Mouse (Mus musculus): ENCODE data around the gene Ifit2. TPM values are rescaled to one million over a fixed set of nuclear protein-coding genes. Genes with fewer than 3 reads are reported as not detected.
"Not testable (repeated sequence)": the region's sequence is repeated elsewhere in the genome, so short reads cannot be mapped to it uniquely, and the experiment has no call there.

Gene Ifit2
- polyA plus RNA-seq, 1 experiment: 0.01 TPM

- no peaks in the 10 kb centered on the region for H3K9me3 ChIP-seq (ENCODE audit: control insufficient read depth, low read length)
- H3K36me3 ChIP-seq (ENCODE audit: control insufficient read depth): no peaks in the 10 kb centered on the region
- no peaks in the 10 kb centered on the region for H3K27me3 ChIP-seq (ENCODE audit: control insufficient read depth)
- no peaks in the 10 kb centered on the region for H3K4me1 ChIP-seq (ENCODE audit: control insufficient read depth)
- TF ChIP-seq TAL1 (IDR thresholded peaks at IDR 0.05; ENCODE audit: low read length) (no peak), GATA1 (IDR thresholded peaks at IDR 0.05; ENCODE audit: low read length) (no peak)
- H3K4me3 ChIP-seq (replicated peaks): no peak overlapping the region
Measured at GRCm38 (mm10) chr19:34588959-34589358, 38.5 kb downstream of the Ifit2 start.

DNA sequence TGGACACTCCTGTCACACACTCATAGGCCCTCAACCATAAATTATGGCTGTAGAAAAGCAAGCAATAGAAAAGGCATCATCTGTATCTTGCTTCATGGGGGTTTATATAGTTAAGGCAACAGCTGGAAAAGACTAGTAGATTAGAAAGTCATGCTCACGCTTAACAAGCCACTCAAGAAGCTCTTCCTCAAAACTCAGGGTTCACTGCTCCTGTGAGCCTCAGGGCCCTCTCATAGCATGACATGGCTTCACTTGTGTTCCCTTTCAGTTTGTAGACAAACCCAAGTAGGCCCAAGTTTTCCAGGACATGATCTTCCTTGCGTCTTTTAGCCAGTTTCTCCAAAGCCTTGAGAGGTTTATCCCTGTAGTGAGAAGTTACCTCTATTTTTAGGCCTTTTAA, 43.0 kb downstream of the Ifit2 start:
- Histone ChIP-seq H3K27me3 (ENCODE audit: control insufficient read depth) (no peaks in the 10 kb centered on the region), H3K4me1 (ENCODE audit: control insufficient read depth) (no peaks in the 10 kb centered on the region), H3K36me3 (ENCODE audit: control insufficient read depth) (no peaks in the 10 kb centered on the region), H3K9me3 (ENCODE audit: control insufficient read depth, low read length) (no peaks in the 10 kb centered on the region), H3K4me3 (replicated peaks) (no peak overlapping the region)
- no peak for TF ChIP-seq TAL1 (IDR thresholded peaks at IDR 0.05; ENCODE audit: low read length)
- TF ChIP-seq GATA1 (IDR thresholded peaks at IDR 0.05; ENCODE audit: low read length): no peak

DNA sequence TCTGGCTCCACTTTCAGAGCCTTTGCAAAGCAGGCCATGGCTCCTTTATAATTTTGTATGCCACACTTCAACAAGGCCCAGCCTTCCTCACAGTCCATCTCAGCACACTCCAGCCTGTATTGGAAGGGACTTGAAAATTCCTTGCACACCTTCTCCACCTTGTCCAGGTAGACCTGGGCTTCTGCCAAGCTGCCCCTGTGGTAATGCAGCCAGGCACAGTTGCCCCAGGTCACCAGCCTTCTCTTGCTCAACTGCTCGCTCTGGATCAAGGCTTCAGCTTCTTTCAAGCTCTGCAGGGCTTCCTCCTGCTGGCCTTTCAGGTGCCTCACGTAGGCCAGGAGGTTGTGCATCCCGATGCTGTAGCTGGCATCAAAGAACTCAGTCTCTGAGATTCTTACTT, 44.0 kb downstream of the Ifit2 start:
- H3K36me3 ChIP-seq (ENCODE audit: control insufficient read depth); H3K4me1 ChIP-seq (ENCODE audit: control insufficient read depth); H3K27me3 ChIP-seq (ENCODE audit: control insufficient read depth); H3K4me3 ChIP-seq (replicated peaks); H3K9me3 ChIP-seq (ENCODE audit: control insufficient read depth, low read length): not testable (repeated sequence)

DNA sequence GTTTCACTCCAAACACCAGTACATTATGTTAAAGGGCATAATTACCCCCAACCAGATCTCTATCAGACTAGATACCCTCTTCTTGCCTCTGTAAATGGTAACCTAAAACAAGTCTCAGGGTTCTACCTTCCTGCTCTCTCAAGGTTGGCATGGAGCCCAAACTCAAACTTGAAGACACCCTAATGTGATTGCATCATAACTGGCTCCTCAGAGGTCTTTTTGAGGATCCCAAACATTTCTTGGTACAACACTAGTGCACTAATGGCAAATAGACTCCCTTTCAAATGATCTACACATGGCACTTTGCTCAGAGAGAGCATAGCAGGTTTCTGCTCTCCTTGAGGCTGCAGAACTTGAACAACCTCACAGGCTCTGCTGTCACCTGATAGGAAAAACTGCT, 46.3 kb downstream of the Ifit2 start:
- H3K27me3 ChIP-seq (ENCODE audit: control insufficient read depth): no peaks in the 10 kb centered on the region
- H3K36me3 ChIP-seq (ENCODE audit: control insufficient read depth): no peaks in the 10 kb centered on the region
- H3K4me3 ChIP-seq (replicated peaks): no peak overlapping the region
- H3K4me1 ChIP-seq (ENCODE audit: control insufficient read depth): no peaks in the 10 kb centered on the region
- H3K9me3 ChIP-seq (ENCODE audit: control insufficient read depth, low read length): no peaks in the 10 kb centered on the region
- no peak for TF ChIP-seq GATA1 (IDR thresholded peaks at IDR 0.05; ENCODE audit: low read length)
- TF ChIP-seq TAL1 (IDR thresholded peaks at IDR 0.05; ENCODE audit: low read length): no peak

GRCm38 (mm10) chr19:34598341-34598740, 47.8 kb downstream of the Ifit2 start:
- Histone ChIP-seq H3K4me1 (ENCODE audit: control insufficient read depth) (no peaks in the 10 kb centered on the region), H3K4me3 (replicated peaks) (no peak overlapping the region), H3K9me3 (ENCODE audit: control insufficient read depth, low read length) (no peaks in the 10 kb centered on the region), H3K27me3 (ENCODE audit: control insufficient read depth) (no peaks in the 10 kb centered on the region), H3K36me3 (ENCODE audit: control insufficient read depth) (no peaks in the 10 kb centered on the region)
- no peak for TF ChIP-seq GATA1 (IDR thresholded peaks at IDR 0.05; ENCODE audit: low read length)
- TF ChIP-seq TAL1 (IDR thresholded peaks at IDR 0.05; ENCODE audit: low read length): no peak

- not testable (repeated sequence) for H3K4me3 ChIP-seq (replicated peaks); H3K36me3 ChIP-seq (ENCODE audit: control insufficient read depth); H3K27me3 ChIP-seq (ENCODE audit: control insufficient read depth); H3K4me1 ChIP-seq (ENCODE audit: control insufficient read depth); H3K9me3 ChIP-seq (ENCODE audit: control insufficient read depth, low read length)
Measured at GRCm38 (mm10) chr19:34599250-34599649, 48.8 kb downstream of the Ifit2 start.

DNA sequence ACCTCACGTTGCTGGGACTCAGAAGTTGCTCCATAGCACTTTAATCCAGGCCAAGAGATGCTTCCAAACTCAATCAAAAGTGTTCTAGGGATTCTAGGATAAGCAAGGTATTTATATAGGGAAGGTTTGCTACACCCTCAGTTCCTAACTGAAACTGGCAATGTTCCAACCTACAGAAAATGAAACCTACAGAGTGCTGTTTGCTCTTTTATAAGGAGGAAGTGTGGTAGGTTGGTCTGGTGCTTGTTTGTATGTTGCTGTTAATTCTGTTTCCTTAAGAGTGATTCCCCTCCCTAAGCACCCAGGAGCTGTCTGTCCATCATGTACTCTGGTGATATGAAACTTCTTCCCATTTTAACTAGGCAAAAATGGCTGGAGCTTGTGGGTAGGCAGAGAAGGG, 51.4 kb downstream of the Ifit2 start, which contains the start of gene Ifit1bl1:
TSS of gene Ifit1bl1 (minus strand) at position 69 of the 400 bp plus-strand sequence.
- H3K27me3 ChIP-seq (ENCODE audit: control insufficient read depth); H3K4me1 ChIP-seq (ENCODE audit: control insufficient read depth); H3K9me3 ChIP-seq (ENCODE audit: control insufficient read depth, low read length); H3K36me3 ChIP-seq (ENCODE audit: control insufficient read depth); H3K4me3 ChIP-seq (replicated peaks): not testable (repeated sequence)

DNA sequence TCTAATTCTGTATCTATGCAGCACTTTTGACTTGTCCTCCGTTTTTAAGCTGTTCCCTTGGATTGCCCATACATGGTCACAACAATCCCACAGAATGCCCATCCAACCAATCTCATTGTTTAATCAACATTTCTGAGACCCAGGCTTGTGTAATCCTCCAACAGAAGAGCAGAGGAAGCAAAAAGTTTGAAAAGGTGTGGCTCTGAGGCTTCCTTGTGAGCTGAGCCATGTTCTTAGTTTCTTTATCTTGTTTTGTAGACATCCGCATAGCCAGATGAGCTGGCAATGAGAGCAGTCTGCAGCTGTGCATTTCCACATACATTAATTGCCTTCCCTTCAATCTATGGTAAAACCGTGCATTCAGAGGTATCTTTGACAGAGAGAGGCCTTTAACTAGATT, 55.0 kb downstream of the Ifit2 start:
- TF ChIP-seq GATA1 (IDR thresholded peaks at IDR 0.05; ENCODE audit: low read length) (no peak), TAL1 (IDR thresholded peaks at IDR 0.05; ENCODE audit: low read length) (no peak)
- H3K4me1 ChIP-seq (ENCODE audit: control insufficient read depth): no peaks in the 10 kb centered on the region
- no peaks in the 10 kb centered on the region for H3K36me3 ChIP-seq (ENCODE audit: control insufficient read depth)
- no peak overlapping the region for H3K4me3 ChIP-seq (replicated peaks)
- H3K27me3 ChIP-seq (ENCODE audit: control insufficient read depth): no peaks in the 10 kb centered on the region
- H3K9me3 ChIP-seq (ENCODE audit: control insufficient read depth, low read length): no peaks in the 10 kb centered on the region

DNA sequence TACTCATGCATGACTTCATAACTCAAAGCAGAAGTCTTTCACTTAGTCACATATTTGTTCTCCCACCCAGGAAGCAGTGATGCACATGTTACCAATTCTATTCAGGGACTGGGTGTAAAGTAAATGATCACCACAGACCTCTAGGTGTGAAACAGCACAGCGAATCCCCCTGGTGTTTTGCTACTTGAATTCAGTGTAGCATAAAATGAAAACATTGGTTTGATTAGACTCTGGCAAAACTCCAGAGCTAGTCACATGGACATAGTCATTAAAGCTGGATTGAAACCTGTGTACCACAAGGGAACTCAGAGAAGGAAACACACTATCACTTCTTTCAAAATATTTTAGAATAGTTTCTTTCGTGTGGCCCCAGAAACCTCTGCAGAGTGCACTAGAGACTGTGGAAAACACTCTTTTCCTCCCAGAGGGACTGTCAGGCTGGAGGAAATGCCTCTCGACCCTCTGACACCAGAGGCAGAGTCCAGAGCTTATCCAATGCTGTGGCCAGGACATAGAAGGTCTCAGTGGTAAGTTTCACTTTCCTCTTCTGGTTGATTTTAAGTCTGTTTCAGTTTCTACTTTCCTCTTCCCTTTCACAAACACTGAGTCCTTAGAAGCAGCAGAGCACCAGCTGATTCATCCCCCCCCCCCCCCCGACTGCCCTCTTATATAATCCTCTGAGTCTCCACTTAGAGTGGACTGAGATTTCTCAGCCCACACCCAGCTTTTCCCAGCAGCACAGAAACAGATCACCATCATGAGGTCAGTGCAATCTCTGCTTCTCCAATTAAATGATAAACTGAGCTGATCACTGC, 57.0 kb downstream of the Ifit2 start, which contains the start of gene Ifit3b:
TSS of gene Ifit3b (plus strand) at position 734 of the 815 bp plus-strand sequence.
- not testable (repeated sequence) for H3K4me1 ChIP-seq (ENCODE audit: control insufficient read depth); H3K27me3 ChIP-seq (ENCODE audit: control insufficient read depth); H3K4me3 ChIP-seq (replicated peaks); H3K36me3 ChIP-seq (ENCODE audit: control insufficient read depth); H3K9me3 ChIP-seq (ENCODE audit: control insufficient read depth, low read length)

DNA sequence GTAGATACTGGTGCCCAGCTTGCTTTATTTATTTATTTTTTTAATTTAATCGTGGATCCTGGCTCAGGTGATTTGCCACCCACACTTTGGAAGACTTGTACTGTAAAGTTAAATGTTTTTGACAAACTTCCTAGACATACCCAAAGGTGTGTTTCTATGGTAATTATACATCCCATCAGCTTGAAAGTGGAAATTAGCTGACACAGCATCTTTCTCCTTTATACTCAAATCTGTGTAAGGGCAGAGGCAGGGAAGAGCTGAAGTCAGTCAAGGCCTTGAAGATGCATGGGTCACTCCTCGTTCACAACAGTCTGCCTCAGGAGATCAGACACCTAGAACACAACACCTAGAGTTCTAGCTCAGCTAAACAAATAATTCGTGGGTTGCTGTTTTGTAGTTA, 59.6 kb downstream of the Ifit2 start:
- not testable (repeated sequence) for H3K27me3 ChIP-seq (ENCODE audit: control insufficient read depth); H3K4me1 ChIP-seq (ENCODE audit: control insufficient read depth); H3K4me3 ChIP-seq (replicated peaks); H3K9me3 ChIP-seq (ENCODE audit: control insufficient read depth, low read length); H3K36me3 ChIP-seq (ENCODE audit: control insufficient read depth)

GRCm38 (mm10) chr19:34612243-34613001, 61.9 kb downstream of the Ifit2 start:
- H3K4me3 ChIP-seq (replicated peaks); H3K36me3 ChIP-seq (ENCODE audit: control insufficient read depth); H3K27me3 ChIP-seq (ENCODE audit: control insufficient read depth); H3K9me3 ChIP-seq (ENCODE audit: control insufficient read depth, low read length); H3K4me1 ChIP-seq (ENCODE audit: control insufficient read depth): not testable (repeated sequence)

Data from erythroblast, embryonic 14.5 days (primary cell).